Mouse (Mus musculus) embryonic facial prominence, embryonic 14.5 days (tissue): Measurements from ENCODE around the gene Ifna15. TPM values are rescaled to one million over a fixed set of nuclear protein-coding genes. Genes with fewer than 3 reads are reported as not detected.
"Not testable (repeated sequence)": the region's sequence is repeated elsewhere in the genome, so short reads cannot be mapped to it uniquely, and the experiment has no call there.

Experiments
- ATAC-seq: fragments of 200-750 bp; cut with Nextera tagmentation; 2 replicates; pipeline ENCODE4 v1.8.0; 2017; ENCODE audit warnings: low read depth, moderate number of reproducible peaks, moderate TSS enrichment
- DNase-seq: peaks from one replicate; pipeline ENCODE4 v3.0.0-alpha.2; 2015; ENCODE audit warnings: low spot score
- H3K27ac ChIP-seq: fragments of 300-500 bp; sonication (generic); replicated peaks from 2 replicates; pipeline ENCODE4 v1.5.1; 2014; ENCODE audit warnings: low read depth, mild to moderate bottlenecking, low read length, moderate library complexity
- H3K27me3 ChIP-seq: fragments of 300-500 bp; sonication (generic); replicated peaks from 2 replicates; pipeline ENCODE4 v1.6.1; 2014; ENCODE audit warnings: low read length; ENCODE audit not compliant: control insufficient read depth, insufficient read depth
- H3K36me3 ChIP-seq: fragments of 300-500 bp; sonication (generic); 2 replicates; pipeline ENCODE4 v1.6.1; 2014; ENCODE audit warnings: low read length, mixed read lengths; ENCODE audit not compliant: control insufficient read depth, insufficient read depth
- H3K4me1 ChIP-seq: fragments of 300-500 bp; sonication (generic); 2 replicates; pipeline ENCODE4 v1.6.1; 2014; ENCODE audit warnings: antibody characterized with exemption, low read length; ENCODE audit not compliant: control insufficient read depth, insufficient read depth
- H3K4me2 ChIP-seq: fragments of 300-500 bp; sonication (generic); 2 replicates; pipeline ENCODE4 v1.6.1; 2014; ENCODE audit warnings: low read depth, mild to moderate bottlenecking, low read length, moderate library complexity, mixed read lengths
- H3K4me3 ChIP-seq: fragments of 300-500 bp; sonication (generic); 2 replicates; pipeline ENCODE4 v1.5.1; 2014; ENCODE audit warnings: low read depth, mild to moderate bottlenecking, low read length
- H3K9ac ChIP-seq: fragments of 300-500 bp; sonication (generic); 2 replicates; pipeline ENCODE4 v1.6.1; 2014; ENCODE audit warnings: low read depth, mild to moderate bottlenecking, low read length, moderate library complexity, mixed read lengths
- H3K9me3 ChIP-seq: fragments of 300-500 bp; sonication (generic); 2 replicates; pipeline ENCODE4 v1.6.1; 2016; ENCODE audit warnings: low read length; ENCODE audit not compliant: control insufficient read depth
- WGBS: fragments of 180-500 bp; shearing (Covaris S2); extraction: QIAGEN DNeasy Blood & Tissue Kit; methylation state at CpG from one replicate; pipeline ENCODE4 v1.1.7; 2014; 5-methylcytosine and 5-hydroxymethylcytosine counted together
- polyA plus RNA-seq: library from polyadenylated mRNA; unstranded; fragments of >200 nt; fragmentation: Nextera tagmentation; extraction: Ambion mirVana; gene quantifications from 2 replicates; pipeline ENCODE4 v1.2.1, GENCODE M21; 2014

Ifna15 gene
- polyA plus RNA-seq: not detected in 2 replicates

DNA sequence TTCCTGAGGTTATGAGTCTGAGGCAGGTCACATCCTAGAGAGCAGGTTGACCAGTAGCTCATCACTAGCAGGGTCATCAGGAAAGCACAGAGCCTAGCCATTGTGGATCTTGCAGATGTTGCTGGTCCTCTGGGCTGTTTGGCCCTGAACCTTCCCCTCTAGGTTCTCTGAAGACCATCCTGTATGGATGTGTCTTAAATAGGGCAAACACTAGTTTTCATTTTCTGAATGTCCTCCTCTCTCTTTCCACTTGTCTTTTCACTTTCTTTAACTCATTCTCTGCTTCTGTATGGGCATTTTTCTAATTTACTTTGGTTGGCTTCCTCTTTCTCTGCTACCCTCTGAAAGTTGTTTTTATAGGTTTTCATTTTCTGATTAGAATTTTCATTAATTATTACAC, at the start of gene Ifna15:
Gene Ifna15, minus strand, starts transcription at position 101 of the 400 bp plus-strand sequence.
- not testable (repeated sequence) for H3K9me3 ChIP-seq

DNA sequence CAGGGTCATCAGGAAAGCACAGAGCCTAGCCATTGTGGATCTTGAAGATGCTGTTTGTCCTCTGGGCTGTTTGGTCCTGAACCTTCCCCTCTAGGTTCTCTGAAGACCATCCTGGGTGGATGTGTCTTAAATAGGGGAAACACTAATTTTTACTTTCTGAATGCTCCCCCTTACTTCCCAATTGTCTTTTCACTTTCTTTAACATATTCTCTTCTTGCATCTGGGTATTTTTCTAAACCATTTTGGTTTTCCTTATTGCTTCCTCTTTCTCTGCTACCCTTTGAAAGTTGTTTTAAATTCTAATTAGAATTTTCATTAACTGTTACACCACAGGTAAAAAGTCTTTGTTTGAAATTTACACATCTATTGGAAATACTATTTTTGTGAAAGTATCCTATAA, 45.2 kb upstream of the Ifna15 start, which contains the start of gene Ifna12:
Gene Ifna12, minus strand, starts transcription at position 101 of the 400 bp plus-strand sequence.
- no peaks in the 10 kb centered on the region for H3K27me3 ChIP-seq
- no peak within 1 kb of the TSS for H3K27ac ChIP-seq
- H3K4me3 ChIP-seq: no peak within 1 kb of the TSS
- ATAC-seq (no peak), DNase-seq (no peak)
- H3K9me3 ChIP-seq: no peaks in the 10 kb centered on the region
- no peak within 1 kb of the TSS for H3K4me2 ChIP-seq
- H3K36me3 ChIP-seq: no peaks in the 10 kb centered on the region
- H3K9ac ChIP-seq: no peak within 1 kb of the TSS
- no peaks in the 10 kb centered on the region for H3K4me1 ChIP-seq

More for the DNA sequence above, at the start of gene Ifna15:
- not testable (repeated sequence) for H3K27me3 ChIP-seq, H3K9ac ChIP-seq, H3K4me1 ChIP-seq, H3K4me2 ChIP-seq, H3K27ac ChIP-seq, ATAC-seq, H3K36me3 ChIP-seq, DNase-seq, H3K4me3 ChIP-seq

DNA sequence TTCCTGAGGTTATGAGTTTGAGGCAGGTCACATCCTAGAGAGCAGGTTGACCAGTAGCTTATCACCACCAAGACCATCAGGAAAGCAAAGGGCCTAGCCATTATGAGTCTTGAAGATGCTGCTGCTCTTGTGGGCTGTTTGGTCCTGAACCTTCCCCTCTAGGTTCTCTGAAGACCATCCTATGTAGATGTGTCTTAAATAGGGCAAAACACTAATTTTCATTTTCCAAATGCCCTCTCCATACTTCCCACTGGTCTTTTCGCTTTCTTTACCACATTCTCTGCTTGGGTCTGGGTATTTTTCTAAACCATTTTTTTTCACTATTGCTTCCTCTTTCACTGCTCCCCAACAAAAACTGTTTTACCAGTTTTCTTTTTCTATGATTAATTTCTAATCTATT, 34.2 kb upstream of the Ifna15 start, which contains the start of gene Ifna9:
Gene Ifna9, minus strand, starts transcription at position 101 of the 400 bp plus-strand sequence.
- no peak for DNase-seq
- no peaks in the 10 kb centered on the region for H3K9me3 ChIP-seq
- no peaks in the 10 kb centered on the region for H3K4me1 ChIP-seq
- no peaks in the 10 kb centered on the region for H3K36me3 ChIP-seq
- no peaks in the 10 kb centered on the region for H3K27me3 ChIP-seq
- WGBS: 83% methylated on average over 1 of the region's 1 CpGs
- H3K9ac ChIP-seq: no peak within 1 kb of the TSS
- no peak within 1 kb of the TSS for H3K4me2 ChIP-seq
- H3K4me3 ChIP-seq: no peak within 1 kb of the TSS
- no peak for ATAC-seq
- no peak within 1 kb of the TSS for H3K27ac ChIP-seq

GRCm38 (mm10) chr4:88571698-88572097, 13.7 kb upstream of the Ifna15 start, which contains the start of gene Ifna14:
TSS of gene Ifna14 (minus strand) at chr4:88571798.
- H3K27ac ChIP-seq: no peak within 1 kb of the TSS
- no peaks in the 10 kb centered on the region for H3K27me3 ChIP-seq
- H3K4me3 ChIP-seq: no peak within 1 kb of the TSS
- DNase-seq (no peak), ATAC-seq (no peak)
- 67% methylated on average over 1 of the region's 1 CpGs for WGBS
- no peaks in the 10 kb centered on the region for H3K9me3 ChIP-seq
- H3K4me2 ChIP-seq: no peak within 1 kb of the TSS
- H3K36me3 ChIP-seq: no peaks in the 10 kb centered on the region
- H3K4me1 ChIP-seq: no peaks in the 10 kb centered on the region
- no peak within 1 kb of the TSS for H3K9ac ChIP-seq

- H3K27me3 ChIP-seq: no peaks in the 10 kb centered on the region
- DNase-seq: no peak
- no peak for ATAC-seq
- 91% methylated on average over 1 of the region's 1 CpGs for WGBS
- no peaks in the 10 kb centered on the region for H3K36me3 ChIP-seq
- H3K27ac ChIP-seq: no peak overlapping the region
- no peak overlapping the region for H3K4me2 ChIP-seq
- no peaks in the 10 kb centered on the region for H3K4me1 ChIP-seq
- no peak overlapping the region for H3K4me3 ChIP-seq
- no peaks in the 10 kb centered on the region for H3K9me3 ChIP-seq
- no peak overlapping the region for H3K9ac ChIP-seq
These were observed 3.7 kb upstream of the Ifna15 start for GRCm38 (mm10) chr4:88561791-88562190.

GRCm38 (mm10) chr4:88550161-88550945, 7.7 kb downstream of the Ifna15 start:
- Histone ChIP-seq H3K4me3 (peak overlapping the region; percentile 34), H3K4me2 (peak overlapping the region; percentile 59), H3K9ac (peak overlapping the region; percentile 34; the same call in 1 of the 2 replicates), H3K36me3 (no peaks in the 10 kb centered on the region), H3K27me3 (no peaks in the 10 kb centered on the region; the same call in none of the 2 replicates), H3K4me1 (peaks cover 3% of the 10 kb centered on the region; the same call in 1 of the 2 replicates), H3K27ac (no peak overlapping the region), H3K9me3 (no peaks in the 10 kb centered on the region)
- peak; percentile 89 for DNase-seq
- ATAC-seq: peak; percentile 75; the same call in 1 of the 2 replicates
- 26% methylated on average over 22 of the region's 22 CpGs for WGBS

DNA sequence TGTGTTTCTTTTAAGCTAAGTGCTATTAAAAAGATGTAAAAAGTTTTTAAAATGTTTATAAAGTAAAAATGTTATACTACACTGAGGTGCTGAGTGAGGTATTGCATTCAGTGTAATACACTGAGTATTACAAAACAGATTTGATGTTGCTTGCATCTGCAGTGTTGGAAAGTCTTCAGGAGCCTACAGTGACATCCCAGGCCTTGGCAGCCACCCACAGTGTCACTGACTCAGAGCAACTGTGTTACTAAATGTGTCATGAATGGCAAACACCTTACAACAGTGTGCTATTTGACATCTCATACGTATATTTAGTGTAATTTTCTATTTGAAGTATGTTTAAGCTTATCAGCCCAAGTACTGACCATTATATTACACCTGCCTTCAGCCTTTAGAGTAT, 10.1 kb downstream of the Ifna15 start:
- no peak overlapping the region for H3K4me2 ChIP-seq
- no peak overlapping the region for H3K9ac ChIP-seq
- no peak overlapping the region for H3K27ac ChIP-seq
- ATAC-seq (no peak), DNase-seq (no peak)
- H3K4me1 ChIP-seq: peaks cover 3% of the 10 kb centered on the region; the same call in 1 of the 2 replicates
- 67% methylated on average over 1 of the region's 1 CpGs for WGBS
- no peaks in the 10 kb centered on the region; the same call in none of the 2 replicates for H3K27me3 ChIP-seq
- H3K4me3 ChIP-seq: no peak overlapping the region
- H3K36me3 ChIP-seq: no peaks in the 10 kb centered on the region
- H3K9me3 ChIP-seq: no peaks in the 10 kb centered on the region

DNA sequence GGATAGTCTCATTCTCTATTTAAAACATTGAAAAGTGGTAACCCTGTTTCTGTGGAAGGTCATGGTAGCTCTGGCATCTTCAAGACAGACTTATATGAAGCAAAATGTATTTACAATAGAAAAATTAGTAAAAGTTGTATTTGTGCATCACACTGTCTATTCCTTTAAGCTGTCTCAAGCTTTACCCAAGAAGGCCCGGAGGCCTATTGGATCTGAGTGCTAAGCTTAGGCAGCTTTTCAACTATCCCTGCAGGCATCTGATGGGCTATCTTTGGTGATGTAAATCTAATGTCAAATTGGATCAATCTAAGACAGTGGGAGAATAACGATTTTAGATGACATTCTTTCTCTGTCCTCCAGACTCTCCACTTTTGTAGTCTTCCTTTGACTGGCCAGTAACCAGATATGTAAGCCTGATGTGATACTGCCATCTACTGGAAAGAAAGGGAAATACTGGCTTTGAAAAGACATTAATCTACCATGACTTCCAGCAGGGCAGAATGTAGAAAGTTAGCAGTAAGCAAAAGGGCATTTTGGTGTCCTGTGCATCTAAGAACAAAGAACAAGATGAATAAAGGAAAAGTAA, 14.3 kb downstream of the Ifna15 start:
- Histone ChIP-seq H3K9ac (no peak overlapping the region), H3K27ac (no peak overlapping the region), H3K4me2 (no peak overlapping the region), H3K4me3 (no peak overlapping the region), H3K27me3 (no peaks in the 10 kb centered on the region; the same call in none of the 2 replicates), H3K4me1 (no peaks in the 10 kb centered on the region), H3K9me3 (no peaks in the 10 kb centered on the region), H3K36me3 (no peaks in the 10 kb centered on the region)
- ATAC-seq (0 out of 2 replicates have a peak, but pooled peaks have one; percentile 55), DNase-seq (peak; percentile 70)
- WGBS: 46% methylated on average over 2 of the region's 2 CpGs
